Mouse (Mus musculus) ES-Bruce4 (cell line): ENCODE results near the gene Fbxl21. TPM values are rescaled to one million over a fixed set of nuclear protein-coding genes. Genes with fewer than 3 reads are reported as not detected.

Experiments used
- H3K27ac ChIP-seq: 2 replicates; pipeline ENCODE4 v1.5.1; 2012; ENCODE audit warnings: low read length, inconsistent platforms; ENCODE audit not compliant: insufficient read depth
- H3K27me3 ChIP-seq: 2 replicates; pipeline ENCODE4 v1.6.1; 2012; ENCODE audit warnings: mild to moderate bottlenecking, low read length, inconsistent platforms; ENCODE audit not compliant: control insufficient read depth, poor library complexity, insufficient read depth, severe bottlenecking
- H3K36me3 ChIP-seq: 2 replicates; pipeline ENCODE4 v1.6.1; 2012; ENCODE audit warnings: inconsistent platforms, mild to moderate bottlenecking, low read length, moderate library complexity; ENCODE audit not compliant: control insufficient read depth, poor library complexity, insufficient read depth, severe bottlenecking
- H3K4me1 ChIP-seq: one replicate; pipeline ENCODE4 v1.8.1; 2011; ENCODE audit warnings: low read length; ENCODE audit not compliant: control insufficient read depth, insufficient read depth
- H3K4me3 ChIP-seq: 2 replicates; pipeline ENCODE4 v1.5.1; 2011; ENCODE audit warnings: low read depth, mild to moderate bottlenecking, low read length
- H3K9ac ChIP-seq: 2 replicates; pipeline ENCODE4 v1.6.1; 2012; ENCODE audit warnings: low read depth, mild to moderate bottlenecking, inconsistent platforms; ENCODE audit not compliant: poor library complexity, severe bottlenecking
- H3K9me3 ChIP-seq: replicated peaks from 2 replicates; pipeline ENCODE4 v1.6.1; 2012; ENCODE audit warnings: mild to moderate bottlenecking, low read length, inconsistent platforms; ENCODE audit not compliant: control insufficient read depth, poor library complexity, insufficient read depth, severe bottlenecking
- CTCF ChIP-seq: IDR thresholded peaks from one replicate; pipeline ENCODE4 v1.8.1; 2011; ENCODE audit warnings: low read depth, low read length
- EP300 ChIP-seq: IDR thresholded peaks from 2 replicates; pipeline ENCODE4 v1.6.1; 2011; ENCODE audit warnings: low read depth, low read length; ENCODE audit not compliant: insufficient read depth
- POLR2A ChIP-seq: IDR thresholded peaks from one replicate; pipeline ENCODE4 v1.8.1; 2011; ENCODE audit warnings: low read length; ENCODE audit not compliant: insufficient read depth
- polyA plus RNA-seq: library from polyadenylated mRNA; stranded (reverse); fragments of >200 nt; gene quantifications from 2 replicates; pipeline ENCODE4 v1.2.4, GENCODE M21; 2011; ENCODE audit warnings: low read depth; ENCODE audit not compliant: missing spikeins, insufficient read depth, insufficient read length

Fbxl21 gene
- polyA plus RNA-seq, 1 experiment, result 2.7 TPM

DNA sequence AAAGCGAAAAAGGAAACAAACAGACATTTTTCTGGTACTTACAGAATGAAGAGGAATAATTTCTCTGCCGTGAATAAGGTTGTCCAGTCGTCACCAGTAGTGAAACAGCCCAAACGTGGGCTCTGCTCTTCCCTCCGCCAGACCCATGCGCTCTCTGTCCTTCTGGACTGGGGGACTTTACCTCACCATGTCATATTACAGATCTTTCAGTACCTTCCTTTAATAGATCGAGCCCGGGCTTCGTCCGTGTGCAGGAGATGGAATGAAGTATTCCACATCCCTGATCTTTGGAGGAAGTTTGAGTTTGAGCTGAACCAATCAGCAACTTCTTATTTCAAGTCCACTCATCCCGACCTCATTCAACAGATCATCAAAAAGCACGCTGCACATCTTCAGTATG lies 4.6 kb downstream of the Fbxl21 start:
- H3K9ac ChIP-seq, result no peak overlapping the region
- H3K4me1 ChIP-seq, result no peaks in the 10 kb centered on the region
- no peak overlapping the region for H3K27ac ChIP-seq
- H3K9me3 ChIP-seq, result no peaks in the 10 kb centered on the region
- no peaks in the 10 kb centered on the region for H3K36me3 ChIP-seq
- no peak for TF ChIP-seq CTCF
- TF ChIP-seq POLR2A, result no peak
- TF ChIP-seq EP300, result no peak
- H3K27me3 ChIP-seq, result no peaks in the 10 kb centered on the region
- no peak overlapping the region for H3K4me3 ChIP-seq

- TF ChIP-seq POLR2A, result no peak
- no peak for TF ChIP-seq CTCF
- no peak for TF ChIP-seq EP300
- Histone ChIP-seq H3K27ac (no peak overlapping the region), H3K9ac (no peak overlapping the region), H3K4me1 (no peaks in the 10 kb centered on the region), H3K27me3 (no peaks in the 10 kb centered on the region), H3K36me3 (no peaks in the 10 kb centered on the region), H3K9me3 (no peaks in the 10 kb centered on the region), H3K4me3 (no peak overlapping the region)
Observed at GRCm38 (mm10) chr13:56527846-56528245, 5.6 kb downstream of the Fbxl21 start.

- TF ChIP-seq POLR2A (no peak), CTCF (no peak), EP300 (no peak)
Observed at GRCm38 (mm10) chr13:56528281-56528680, 6.0 kb downstream of the Fbxl21 start.

GRCm38 (mm10) chr13:56529031-56529430 lies 6.8 kb downstream of the Fbxl21 start:
- Histone ChIP-seq H3K4me1 (no peaks in the 10 kb centered on the region), H3K36me3 (no peaks in the 10 kb centered on the region), H3K4me3 (no peak overlapping the region), H3K27ac (no peak overlapping the region), H3K9ac (no peak overlapping the region), H3K27me3 (no peaks in the 10 kb centered on the region), H3K9me3 (no peaks in the 10 kb centered on the region; the same call in 1 of the 2 replicates)
- TF ChIP-seq EP300 (no peak), CTCF (no peak), POLR2A (no peak)

More at GRCm38 (mm10) chr13:56528281-56528680, 6.0 kb downstream of the Fbxl21 start:
- Histone ChIP-seq H3K9me3 (no peaks in the 10 kb centered on the region; the same call in 1 of the 2 replicates), H3K27ac (no peak overlapping the region), H3K27me3 (no peaks in the 10 kb centered on the region), H3K36me3 (no peaks in the 10 kb centered on the region), H3K4me1 (no peaks in the 10 kb centered on the region), H3K9ac (no peak overlapping the region), H3K4me3 (no peak overlapping the region)

DNA sequence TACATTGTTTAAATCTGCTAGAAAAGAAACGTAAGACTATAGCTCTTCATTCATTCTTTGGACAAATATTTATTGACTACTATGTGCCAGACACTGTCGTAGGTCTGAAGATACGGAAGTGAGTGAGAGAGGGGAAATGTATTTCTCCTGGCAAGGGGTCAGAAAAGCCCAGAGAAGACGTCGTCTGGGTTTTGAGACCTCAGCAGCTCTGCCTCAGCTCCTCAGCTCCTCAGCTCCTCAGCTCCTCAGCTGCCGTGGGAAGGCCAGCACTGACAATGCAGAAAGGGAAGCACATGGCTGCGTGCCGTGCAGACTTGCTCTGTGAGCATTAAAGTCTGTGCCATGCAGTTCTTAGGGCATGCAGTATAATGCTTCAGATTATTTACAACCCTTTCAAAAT lies 7.4 kb downstream of the Fbxl21 start:
- no peaks in the 10 kb centered on the region for H3K27me3 ChIP-seq
- no peaks in the 10 kb centered on the region for H3K4me1 ChIP-seq
- no peak overlapping the region for H3K27ac ChIP-seq
- H3K36me3 ChIP-seq, result no peaks in the 10 kb centered on the region
- H3K9ac ChIP-seq, result no peak overlapping the region
- TF ChIP-seq POLR2A (no peak), CTCF (no peak), EP300 (no peak)
- no peaks in the 10 kb centered on the region; the same call in 1 of the 2 replicates for H3K9me3 ChIP-seq
- no peak overlapping the region for H3K4me3 ChIP-seq

- Histone ChIP-seq H3K4me3 (no peak overlapping the region), H3K9me3 (no peaks in the 10 kb centered on the region; the same call in 1 of the 2 replicates), H3K27me3 (no peaks in the 10 kb centered on the region), H3K27ac (no peak overlapping the region), H3K4me1 (no peaks in the 10 kb centered on the region), H3K9ac (no peak overlapping the region), H3K36me3 (no peaks in the 10 kb centered on the region)
- TF ChIP-seq POLR2A (no peak), EP300 (no peak), CTCF (no peak)
Observed at GRCm38 (mm10) chr13:56534931-56535330, 12.7 kb downstream of the Fbxl21 start.
